Mouse (Mus musculus) limb, embryonic 10.5 days (tissue): ENCODE data around the gene Gstcd. TPM values are rescaled to one million over a fixed set of nuclear protein-coding genes. Genes with fewer than 3 reads are reported as not detected.
A peak's percentile ranks its signal among the peaks of the same experiment; 100 is the strongest.

Source experiments
- DNase-seq: peaks from one replicate; pipeline ENCODE4 v3.0.0-alpha.2; 2017; ENCODE audit warnings: low spot score
- H3K27ac ChIP-seq: fragments of 300-500 bp; sonication (generic); 2 replicates; pipeline ENCODE4 v1.5.1; 2016; ENCODE audit warnings: mild to moderate bottlenecking
- H3K27me3 ChIP-seq: fragments of 300-500 bp; sonication (generic); 2 replicates; pipeline ENCODE4 v1.6.1; 2016; ENCODE audit warnings: low read depth, mild to moderate bottlenecking; ENCODE audit not compliant: poor library complexity, severe bottlenecking
- H3K36me3 ChIP-seq: fragments of 300-500 bp; sonication (generic); 2 replicates; pipeline ENCODE4 v1.6.1; 2016; ENCODE audit warnings: mild to moderate bottlenecking, moderate library complexity
- H3K4me1 ChIP-seq: fragments of 300-500 bp; sonication (generic); 2 replicates; pipeline ENCODE4 v1.6.1; 2016
- H3K4me3 ChIP-seq: fragments of 300-500 bp; sonication (generic); 2 replicates; pipeline ENCODE4 v1.5.1; 2016; ENCODE audit warnings: mild to moderate bottlenecking, moderate library complexity
- H3K9me3 ChIP-seq: fragments of 300-500 bp; sonication (generic); replicated peaks from 2 replicates; pipeline ENCODE4 v1.6.1; 2016; ENCODE audit warnings: mild to moderate bottlenecking
- WGBS: fragments of 180-500 bp; shearing (Covaris S2); methylation state at CpG from one replicate; pipeline ENCODE4 v1.1.7; 2016; 5-methylcytosine and 5-hydroxymethylcytosine counted together
- polyA plus RNA-seq: library from polyadenylated mRNA; unstranded; fragments of >200 nt; fragmentation: Nextera tagmentation; extraction: Ambion mirVana; gene quantifications from 2 replicates; pipeline ENCODE4 v1.2.1, GENCODE M21; 2016

The Gstcd gene
- polyA plus RNA-seq, 1 experiment from 2014 or later, result 10.9 TPM

DNA sequence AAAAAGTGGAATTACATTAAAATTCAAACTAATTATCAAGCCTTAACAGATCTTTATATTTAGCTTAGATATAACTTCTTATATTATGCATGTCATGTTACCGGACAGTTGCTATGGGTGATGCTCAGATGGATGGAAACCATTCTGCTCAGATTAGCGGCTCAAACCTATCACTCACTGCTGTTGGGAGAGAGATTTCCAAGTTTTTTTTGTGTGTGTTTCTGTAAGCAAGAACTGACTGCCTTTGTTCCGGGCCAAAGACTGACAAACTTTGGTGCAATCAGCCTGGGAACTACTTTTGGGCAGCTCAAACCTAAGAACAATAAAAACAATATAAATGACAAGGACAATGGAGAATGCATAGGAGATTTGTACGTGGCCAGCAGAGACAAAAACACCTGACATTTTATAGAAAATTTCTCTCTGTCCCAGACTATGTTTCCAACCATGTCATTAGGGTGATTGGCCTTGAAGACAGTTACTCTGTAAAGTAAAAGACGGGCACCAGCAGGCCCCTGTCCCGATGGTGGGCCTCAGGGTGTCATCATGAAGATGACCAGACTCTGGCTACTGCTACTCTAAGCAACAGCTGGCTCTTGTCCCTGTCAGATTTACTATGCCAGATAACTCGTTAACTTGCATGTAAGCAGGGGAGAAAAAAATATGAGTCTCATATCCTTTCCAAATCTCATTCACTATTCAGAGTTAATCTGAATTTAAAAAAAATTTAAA lies 96.5 kb downstream of the Gstcd start:
- WGBS, result 86% methylated on average over 7 of the region's 7 CpGs
- H3K4me1 ChIP-seq, result no peaks in the 10 kb centered on the region
- H3K27ac ChIP-seq, result no peak overlapping the region
- H3K4me3 ChIP-seq, result no peak overlapping the region
- peaks cover 30% of the 10 kb centered on the region for H3K36me3 ChIP-seq
- H3K27me3 ChIP-seq, result no peaks in the 10 kb centered on the region
- DNase-seq, result no peak
- no peaks in the 10 kb centered on the region for H3K9me3 ChIP-seq

DNA sequence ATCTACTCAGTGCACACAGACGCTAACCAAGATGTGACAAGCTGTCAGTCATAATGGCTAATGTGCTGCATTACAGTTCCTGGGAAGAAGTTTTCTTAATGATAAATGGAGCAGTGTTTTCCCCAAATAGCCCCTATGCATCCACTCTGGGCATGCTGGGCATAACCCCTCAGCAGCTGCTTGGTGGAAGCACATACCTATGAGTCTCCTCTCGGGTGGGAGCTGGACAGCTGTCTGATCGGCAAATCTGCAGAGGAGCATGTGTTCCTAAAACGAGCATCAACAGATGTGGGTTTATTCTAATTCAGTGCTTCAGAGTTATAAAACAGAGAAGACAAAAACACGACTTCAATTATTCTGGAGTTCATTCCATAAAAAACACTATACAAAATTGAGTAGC lies 105.6 kb downstream of the Gstcd start:
- DNase-seq, result no peak
- 93% methylated on average over 5 of the region's 5 CpGs for WGBS
- Histone ChIP-seq H3K27ac (no peak overlapping the region), H3K27me3 (no peaks in the 10 kb centered on the region), H3K9me3 (no peaks in the 10 kb centered on the region), H3K4me1 (no peaks in the 10 kb centered on the region), H3K36me3 (peaks cover 31% of the 10 kb centered on the region), H3K4me3 (no peak overlapping the region)

- H3K4me1 ChIP-seq, result no peaks in the 10 kb centered on the region
- no peak overlapping the region for H3K27ac ChIP-seq
- 54% methylated on average over 4 of the region's 4 CpGs for WGBS
- no peak overlapping the region for H3K4me3 ChIP-seq
- no peaks in the 10 kb centered on the region for H3K27me3 ChIP-seq
- DNase-seq, result no peak
- H3K36me3 ChIP-seq, result peaks cover 49% of the 10 kb centered on the region
- H3K9me3 ChIP-seq, result no peaks in the 10 kb centered on the region
Measured at GRCm38 (mm10) chr3:132983845-132984485, 107.9 kb downstream of the Gstcd start.

DNA sequence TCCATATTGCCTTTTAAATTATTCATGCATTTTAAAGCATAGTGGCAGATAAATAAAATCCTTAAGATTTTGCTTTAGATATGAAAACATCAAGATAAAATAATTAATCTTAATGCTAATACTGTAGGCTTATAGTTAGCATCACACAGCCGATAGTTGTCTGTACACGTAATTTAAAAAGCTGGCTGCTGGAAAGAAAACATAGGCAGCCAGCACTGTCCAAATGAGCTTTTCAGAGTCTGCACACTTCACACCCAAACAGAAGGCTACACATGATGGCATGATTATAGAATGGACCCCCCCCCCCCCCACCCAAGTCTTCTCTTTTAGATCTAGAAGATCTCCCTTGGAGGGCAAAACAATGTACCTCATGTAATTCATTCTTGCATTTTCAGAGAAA lies 109.9 kb downstream of the Gstcd start:
- 97% methylated on average over 2 of the region's 2 CpGs for WGBS
- no peaks in the 10 kb centered on the region for H3K4me1 ChIP-seq
- no peaks in the 10 kb centered on the region for H3K27me3 ChIP-seq
- DNase-seq, result no peak
- no peak overlapping the region for H3K4me3 ChIP-seq
- H3K36me3 ChIP-seq, result peaks cover 40% of the 10 kb centered on the region
- H3K27ac ChIP-seq, result no peak overlapping the region
- H3K9me3 ChIP-seq, result no peaks in the 10 kb centered on the region

- no peak overlapping the region for H3K4me3 ChIP-seq
- H3K27me3 ChIP-seq, result no peaks in the 10 kb centered on the region
- no peaks in the 10 kb centered on the region for H3K4me1 ChIP-seq
- no peak overlapping the region for H3K27ac ChIP-seq
- peaks cover 28% of the 10 kb centered on the region for H3K36me3 ChIP-seq
- no peaks in the 10 kb centered on the region for H3K9me3 ChIP-seq
- 91% methylated on average over 12 of the region's 12 CpGs for WGBS
- DNase-seq, result no peak
Measured at GRCm38 (mm10) chr3:132979781-132980461, 111.9 kb downstream of the Gstcd start.

- Histone ChIP-seq H3K4me3 (no peak overlapping the region), H3K9me3 (no peaks in the 10 kb centered on the region), H3K36me3 (no peaks in the 10 kb centered on the region), H3K27me3 (no peaks in the 10 kb centered on the region), H3K4me1 (no peaks in the 10 kb centered on the region), H3K27ac (no peak overlapping the region)
- DNase-seq, result no peak
- WGBS, result 76% methylated on average over 5 of the region's 5 CpGs
Measured at GRCm38 (mm10) chr3:132966255-132966654, 125.6 kb downstream of the Gstcd start.

DNA sequence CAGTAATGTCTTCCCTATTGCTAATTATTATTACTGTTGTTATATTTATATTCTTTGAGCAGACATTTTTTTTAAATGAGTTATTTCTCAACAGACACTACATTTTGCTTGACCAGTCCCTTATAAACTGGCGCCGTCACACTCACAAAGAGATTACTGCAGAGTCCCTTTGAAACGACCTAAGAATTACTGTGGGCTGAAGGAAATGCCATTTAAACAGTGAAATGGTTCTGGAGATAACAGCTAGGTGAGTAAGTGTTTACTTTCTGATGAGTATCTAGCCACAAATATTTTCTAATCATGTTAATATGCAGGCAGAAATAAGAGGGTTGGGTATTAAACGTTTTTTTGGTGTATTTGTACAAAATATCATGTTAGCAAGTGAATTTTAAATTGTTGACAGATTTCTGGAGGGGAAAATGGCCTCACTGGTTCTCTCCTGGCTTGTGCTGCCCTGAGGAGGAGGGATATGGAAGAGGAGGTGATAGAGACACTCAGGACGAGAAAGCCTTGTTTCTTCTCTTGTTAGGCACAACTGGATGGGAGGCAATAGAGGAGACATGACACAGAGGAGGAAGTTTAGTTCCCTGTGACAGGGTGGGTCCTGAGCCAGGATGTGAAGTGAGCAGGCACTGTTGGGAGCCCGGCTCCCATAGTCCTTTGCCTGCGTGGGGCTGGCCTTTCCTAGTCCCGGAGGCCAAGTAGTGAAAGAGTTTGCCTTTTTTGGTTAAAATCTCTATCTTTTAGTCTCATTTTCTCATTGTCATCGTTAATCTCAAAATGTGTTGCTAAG lies 126.9 kb downstream of the Gstcd start:
- Histone ChIP-seq H3K27me3 (no peaks in the 10 kb centered on the region), H3K27ac (no peak overlapping the region), H3K4me1 (no peaks in the 10 kb centered on the region), H3K36me3 (no peaks in the 10 kb centered on the region), H3K9me3 (no peaks in the 10 kb centered on the region), H3K4me3 (no peak overlapping the region)
- no peak for DNase-seq
- 78% methylated on average over 9 of the region's 9 CpGs for WGBS

- H3K27me3 ChIP-seq, result no peaks in the 10 kb centered on the region
- H3K9me3 ChIP-seq, result no peaks in the 10 kb centered on the region
- no peak overlapping the region for H3K27ac ChIP-seq
- H3K4me1 ChIP-seq, result no peaks in the 10 kb centered on the region
- WGBS, result 85% methylated on average over 7 of the region's 7 CpGs
- DNase-seq, result no peak
- no peaks in the 10 kb centered on the region for H3K36me3 ChIP-seq
- H3K4me3 ChIP-seq, result no peak overlapping the region
Measured at GRCm38 (mm10) chr3:132962631-132963361, 129.0 kb downstream of the Gstcd start.

- no peak for DNase-seq
- 8% methylated on average over 7 of the region's 7 CpGs for whole genome bisulfite sequencing
- peak overlapping the region; percentile 82 for H3K4me3 ChIP-seq
- H3K27ac ChIP-seq, result peak overlapping the region; percentile 78
- peaks cover 40% of the 10 kb centered on the region for H3K27me3 ChIP-seq
- no peaks in the 10 kb centered on the region for H3K9me3 ChIP-seq
- H3K4me1 ChIP-seq, result peaks cover 28% of the 10 kb centered on the region
- H3K36me3 ChIP-seq, result no peaks in the 10 kb centered on the region
Measured at GRCm38 (mm10) chr3:132950529-132950880, 141.3 kb downstream of the Gstcd start.

GRCm38 (mm10) chr3:132949791-132950528 lies 141.9 kb downstream of the Gstcd start, which contains the start of gene Npnt:
Gene Npnt (minus strand): TSS chr3:132950291.
- Histone ChIP-seq H3K27ac (peak within 1 kb of the TSS; percentile 78), H3K4me1 (peaks cover 33% of the 10 kb centered on the region), H3K9me3 (no peaks in the 10 kb centered on the region), H3K36me3 (no peaks in the 10 kb centered on the region), H3K27me3 (peaks cover 40% of the 10 kb centered on the region), H3K4me3 (peak within 1 kb of the TSS; percentile 82)
- under 1% methylated on average over 78 of the region's 82 CpGs for WGBS
- DNase-seq, result peak; percentile 78

DNA sequence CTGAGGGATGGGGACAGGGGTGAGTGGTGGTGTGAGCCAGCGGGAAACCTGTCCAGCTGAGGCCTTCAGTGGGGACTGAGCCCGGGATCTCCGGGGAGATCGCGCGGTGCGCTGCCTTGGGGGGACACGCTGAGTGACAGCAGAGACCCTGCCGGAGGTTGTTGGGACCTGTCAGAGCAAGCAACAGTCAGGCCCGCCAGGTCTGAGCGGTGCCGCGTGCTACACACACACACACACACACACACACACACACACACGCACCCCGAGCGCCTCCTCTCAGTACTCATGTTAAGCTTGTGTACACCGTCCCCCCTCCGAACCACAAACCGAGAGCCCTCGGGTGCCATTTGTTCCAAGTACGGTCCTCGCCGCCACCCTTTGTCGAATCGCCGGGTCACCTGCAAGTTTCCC lies 142.4 kb downstream of the Gstcd start:
- Histone ChIP-seq H3K27me3 (peaks cover 40% of the 10 kb centered on the region), H3K9me3 (no peaks in the 10 kb centered on the region), H3K27ac (peak overlapping the region; percentile 78), H3K4me1 (peaks cover 39% of the 10 kb centered on the region), H3K36me3 (no peaks in the 10 kb centered on the region), H3K4me3 (peak overlapping the region; percentile 82)
- WGBS, result under 1% methylated on average over 25 of the region's 26 CpGs
- peak; percentile 68 for DNase-seq
